Mouse (Mus musculus) bone marrow, adult 2 months (tissue): ENCODE data around the gene Ric1.

Source experiments
- CTCF ChIP-seq: fragments of 200-500 bp; IDR thresholded peaks from 2 replicates; pipeline ENCODE4 v1.5.1; 2011; ENCODE audit warnings: low read length, control low read depth; ENCODE audit not compliant: control insufficient read depth, insufficient read depth
- POLR2A ChIP-seq: fragments of 200-500 bp; IDR thresholded peaks from 2 replicates; pipeline ENCODE4 v1.6.1; 2011; ENCODE audit warnings: low read depth, mild to moderate bottlenecking, control low read depth, low read length, borderline replicate concordance; ENCODE audit not compliant: control insufficient read depth

DNA sequence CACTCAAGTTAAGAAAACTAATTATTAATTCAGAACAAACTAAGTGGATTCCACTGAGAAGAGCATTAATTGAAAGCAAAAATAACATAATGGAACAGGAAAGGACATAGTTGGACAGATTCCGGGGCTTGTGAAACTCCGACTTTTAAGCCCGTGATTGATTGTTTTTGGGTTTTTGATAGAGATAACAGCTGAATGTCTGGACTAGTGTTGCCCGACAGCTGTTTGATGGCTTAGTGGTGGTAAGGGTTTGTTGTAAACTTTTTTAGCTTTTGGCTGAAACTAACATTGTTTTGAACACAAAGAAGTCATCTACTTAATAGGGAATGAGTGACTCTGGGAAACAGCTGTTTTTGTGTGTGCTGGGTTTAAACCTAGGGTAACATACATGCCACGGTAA lies 11.9 kb downstream of the Ric1 start:
- TF ChIP-seq CTCF (no peak), POLR2A (no peak)
